Mouse (Mus musculus) lung, embryonic 14.5 days (tissue): Measurements from ENCODE around the gene Flnb. TPM values are rescaled to one million over a fixed set of nuclear protein-coding genes. Genes with fewer than 3 reads are reported as not detected.

Experiments used
- ATAC-seq: fragments of 200-750 bp; cut with Nextera tagmentation; 2 replicates; pipeline ENCODE4 v1.8.0; 2017; ENCODE audit warnings: mild to moderate bottlenecking, moderate TSS enrichment, moderate library complexity; ENCODE audit not compliant: insufficient read depth
- DNase-seq: peaks from one replicate; pipeline ENCODE4 v3.0.0-alpha.2; 2015
- H3K27ac ChIP-seq: fragments of 300-500 bp; sonication (generic); 2 replicates; pipeline ENCODE4 v1.5.1; 2014; ENCODE audit warnings: low read depth, mild to moderate bottlenecking, moderate library complexity
- H3K27me3 ChIP-seq: fragments of 300-500 bp; sonication (generic); 2 replicates; pipeline ENCODE4 v1.6.1; 2014; ENCODE audit warnings: low read length, control low read depth; ENCODE audit not compliant: insufficient read depth
- H3K36me3 ChIP-seq: fragments of 300-500 bp; sonication (generic); 2 replicates; pipeline ENCODE4 v1.6.1; 2014; ENCODE audit warnings: control low read depth; ENCODE audit not compliant: insufficient read depth
- H3K4me1 ChIP-seq: fragments of 300-500 bp; sonication (generic); 2 replicates; pipeline ENCODE4 v1.6.1; 2014; ENCODE audit warnings: antibody characterized with exemption, control low read depth; ENCODE audit not compliant: insufficient read depth
- H3K4me2 ChIP-seq: fragments of 300-500 bp; sonication (generic); 2 replicates; pipeline ENCODE4 v1.6.1; 2014; ENCODE audit warnings: mild to moderate bottlenecking
- H3K4me3 ChIP-seq: fragments of 300-500 bp; sonication (generic); 2 replicates; pipeline ENCODE4 v1.5.1; 2014; ENCODE audit warnings: low read depth, low read length
- H3K9ac ChIP-seq: fragments of 300-500 bp; sonication (generic); 2 replicates; pipeline ENCODE4 v1.6.1; 2014
- H3K9me3 ChIP-seq: fragments of 300-500 bp; sonication (generic); 2 replicates; pipeline ENCODE4 v1.6.1; 2016; ENCODE audit warnings: low read depth, low read length, control low read depth
- CTCF ChIP-seq: IDR thresholded peaks from 2 replicates; pipeline ENCODE4 v1.5.1; 2016; ENCODE audit warnings: antibody characterized with exemption, low read depth
- WGBS: fragments of 180-500 bp; shearing (Covaris S2); extraction: QIAGEN DNeasy Blood & Tissue Kit; methylation state at CpG from one replicate; pipeline ENCODE4 v1.1.7; 2014; 5-methylcytosine and 5-hydroxymethylcytosine counted together
- polyA plus RNA-seq: library from polyadenylated mRNA; unstranded; fragments of >200 nt; fragmentation: Nextera tagmentation; extraction: Ambion mirVana; gene quantifications from 2 replicates; pipeline ENCODE4 v1.2.1, GENCODE M21; 2014

Flnb gene
- polyA plus RNA-seq, 1 experiment from 2014 or later = 22.5 TPM

- no peak overlapping the region for H3K4me3 ChIP-seq
- H3K4me1 ChIP-seq = 0 out of 2 replicates have a peak, but pooled peaks cover 7% of the 10 kb centered on the region
- DNase-seq (no peak), ATAC-seq (no peak)
- no peak for TF ChIP-seq CTCF
- H3K4me2 ChIP-seq = no peak overlapping the region
- 70% methylated on average over 5 of the region's 5 CpGs for WGBS
- H3K27me3 ChIP-seq = peaks cover 28% of the 10 kb centered on the region
- no peaks in the 10 kb centered on the region for H3K36me3 ChIP-seq
- H3K9ac ChIP-seq = no peak overlapping the region
- no peaks in the 10 kb centered on the region for H3K9me3 ChIP-seq
- no peak overlapping the region for H3K27ac ChIP-seq
Measured at GRCm38 (mm10) chr14:8000247-8000646, 182.5 kb downstream of the Flnb start.

Other genes starting within 250 kb of the Flnb start
- 0.68 and 0.96 TPM in 2 replicates for gene Gm3558, start 249.4 kb upstream of the Flnb start, polyA plus RNA-seq
- not detected in 2 replicates for gene Gm10338, start 222.4 kb upstream of the Flnb start, polyA plus RNA-seq
- not detected in 2 replicates for gene Gm10128, start 174.0 kb upstream of the Flnb start, polyA plus RNA-seq
- gene Gm26661, start 26.4 kb upstream of the Flnb start, polyA plus RNA-seq = not detected in 2 replicates
- not detected in 2 replicates for gene Gm45521, start 139.3 kb downstream of the Flnb start, polyA plus RNA-seq
- 0.05 TPM in 1 of 2 replicates, not detected in the other for gene Dnase1l3, start 176.6 kb downstream of the Flnb start, polyA plus RNA-seq
- gene Abhd6, start 184.9 kb downstream of the Flnb start, polyA plus RNA-seq = 14.8 and 15.1 TPM in 2 replicates